Mouse (Mus musculus) myocyte (in vitro differentiated cells): ENCODE data around the gene Myom1. TPM values are rescaled to one million over a fixed set of nuclear protein-coding genes. Genes with fewer than 3 reads are reported as not detected.

Source experiments
- H3K27me3 ChIP-seq: one replicate; pipeline ENCODE4 v1.6.1; 2011; ENCODE audit not compliant: control insufficient read depth, insufficient read depth, insufficient read length
- H3K36me3 ChIP-seq: one replicate; pipeline ENCODE4 v1.6.1; 2011; ENCODE audit not compliant: control insufficient read depth, insufficient read depth
- H3K4me2 ChIP-seq: one replicate; pipeline ENCODE4 v1.6.1; 2011; ENCODE audit warnings: low read depth, control low read depth
- H3K4me3 ChIP-seq: one replicate; pipeline ENCODE4 v1.5.1; 2011; ENCODE audit warnings: mild to moderate bottlenecking, control low read depth, moderate library complexity
- H3K79me2 ChIP-seq: one replicate; pipeline ENCODE4 v1.6.1; 2011; ENCODE audit not compliant: control insufficient read depth, insufficient read depth
- H3ac ChIP-seq: one replicate; pipeline ENCODE4 v1.6.1; 2011; ENCODE audit not compliant: control insufficient read depth, insufficient read length
- CEBPB ChIP-seq: IDR thresholded peaks from 2 replicates; pipeline ENCODE4 v1.6.1; 2011; ENCODE audit warnings: mild to moderate bottlenecking, moderate library complexity; ENCODE audit not compliant: poor library complexity, insufficient read depth, severe bottlenecking
- E2F4 ChIP-seq: IDR thresholded peaks from one replicate; pipeline ENCODE4 v1.6.1; 2011; ENCODE audit warnings: mild to moderate bottlenecking, control low read depth, moderate library complexity; ENCODE audit not compliant: insufficient read depth
- MAX ChIP-seq: IDR thresholded peaks from one replicate; pipeline ENCODE4 v1.6.1; 2011; ENCODE audit warnings: low read depth, mild to moderate bottlenecking, control low read depth
- MYOD1 ChIP-seq, 3 experiments: IDR thresholded peaks; one replicate each; pipeline ENCODE4 v1.6.1; 2011; ENCODE audit warnings: control low read depth in 2 of 3, low read depth in 2 of 3, mild to moderate bottlenecking in 2 of 3, moderate library complexity in 1 of 3; ENCODE audit not compliant: insufficient read length in 2 of 3, control insufficient read depth in 1 of 3
- MYOG ChIP-seq, 3 experiments: IDR thresholded peaks; one replicate each; pipeline ENCODE4 v1.6.1; 2011; ENCODE audit warnings: control low read depth in 2 of 3, low read depth in 2 of 3, mild to moderate bottlenecking in 2 of 3; ENCODE audit not compliant: insufficient read length in 2 of 3, control insufficient read depth in 1 of 3, insufficient read depth in 1 of 3
- POLR2A ChIP-seq: IDR thresholded peaks from one replicate; pipeline ENCODE4 v1.6.1; 2011; ENCODE audit warnings: low read depth, mild to moderate bottlenecking, control low read depth, moderate library complexity; ENCODE audit not compliant: insufficient read length
- POLR2AphosphoS2 ChIP-seq: IDR thresholded peaks from one replicate; pipeline ENCODE4 v1.6.1; 2011; ENCODE audit warnings: low read depth, control low read depth; ENCODE audit not compliant: insufficient read length
- REST ChIP-seq: IDR thresholded peaks from one replicate; pipeline ENCODE4 v1.6.1; 2011; ENCODE audit warnings: mild to moderate bottlenecking, control low read depth, moderate library complexity; ENCODE audit not compliant: insufficient read depth, insufficient read length
- SRF ChIP-seq: IDR thresholded peaks from one replicate; pipeline ENCODE4 v1.6.1; 2011; ENCODE audit warnings: low read depth; ENCODE audit not compliant: control insufficient read depth, insufficient read length
- TCF12 ChIP-seq: IDR thresholded peaks from one replicate; pipeline ENCODE4 v1.6.1; 2011; ENCODE audit warnings: mild to moderate bottlenecking, control low read depth; ENCODE audit not compliant: poor library complexity, insufficient read depth, severe bottlenecking
- TCF3 ChIP-seq: IDR thresholded peaks from one replicate; pipeline ENCODE4 v1.6.1; 2011; ENCODE audit warnings: low read depth, control low read depth; ENCODE audit not compliant: insufficient read length
- USF1 ChIP-seq: IDR thresholded peaks from one replicate; pipeline ENCODE4 v1.6.1; 2011; ENCODE audit warnings: low read depth, mild to moderate bottlenecking, control low read depth, moderate library complexity
- polyA plus RNA-seq: library from polyadenylated mRNA; unstranded; fragments of >200 nt; fragmentation: generic; extraction: Trizol; gene quantifications from one replicate; pipeline ENCODE4 v1.2.1, GENCODE M21; 2012; ENCODE audit warnings: missing spikeins

Gene Myom1
- polyA plus RNA-seq, 1 experiment, result 52.7 TPM

- H3K4me2 ChIP-seq, result no peak overlapping the region
- TF ChIP-seq MYOD1 (IDR thresholded peaks at IDR 0.05; ENCODE audit: control insufficient read depth in 1 of 3, insufficient read length in 2 of 3, low read depth in 2 of 3), result peak in 2 of 3 experiments; percentile 29 to 62
- TF ChIP-seq TCF12, result no peak
- TF ChIP-seq E2F4, result no peak
- H3K4me3 ChIP-seq, result no peak overlapping the region
- no peaks in the 10 kb centered on the region for H3K27me3 ChIP-seq
- H3ac ChIP-seq, result no peak overlapping the region
- no peaks in the 10 kb centered on the region for H3K36me3 ChIP-seq
- no peaks in the 10 kb centered on the region for H3K79me2 ChIP-seq
These were observed 127.2 kb downstream of the Myom1 start for GRCm38 (mm10) chr17:71129489-71130261.

GRCm38 (mm10) chr17:71132221-71132620 is 129.8 kb downstream of the Myom1 start:
- no peak for TF ChIP-seq POLR2AphosphoS2
- TF ChIP-seq MYOD1 (IDR thresholded peaks at IDR 0.05; ENCODE audit: control insufficient read depth in 1 of 3, insufficient read length in 2 of 3, low read depth in 2 of 3), result no peak
- TF ChIP-seq USF1, result no peak
- no peak for TF ChIP-seq CEBPB
- TF ChIP-seq TCF3, result no peak
- TF ChIP-seq MAX, result no peak
- TF ChIP-seq E2F4, result no peak
- TF ChIP-seq SRF, result no peak
- no peak for TF ChIP-seq POLR2A
- no peak for TF ChIP-seq TCF12
- no peak for TF ChIP-seq MYOG (IDR thresholded peaks at IDR 0.05; ENCODE audit: control insufficient read depth in 1 of 3, insufficient read depth in 1 of 3, insufficient read length in 2 of 3, low read depth in 2 of 3)
- TF ChIP-seq REST, result no peak
- no peak overlapping the region for H3ac ChIP-seq
- no peaks in the 10 kb centered on the region for H3K36me3 ChIP-seq
- H3K27me3 ChIP-seq, result no peaks in the 10 kb centered on the region
- H3K4me3 ChIP-seq, result no peak overlapping the region
- H3K79me2 ChIP-seq, result no peaks in the 10 kb centered on the region
- H3K4me2 ChIP-seq, result no peak overlapping the region

- no peak overlapping the region for H3ac ChIP-seq
- no peaks in the 10 kb centered on the region for H3K79me2 ChIP-seq
- TF ChIP-seq MYOG (IDR thresholded peaks at IDR 0.05; ENCODE audit: control insufficient read depth in 1 of 3, insufficient read depth in 1 of 3, insufficient read length in 2 of 3, low read depth in 2 of 3) (no peak), TCF3 (no peak), REST (no peak), USF1 (no peak), CEBPB (no peak), POLR2A (no peak), MAX (no peak), TCF12 (no peak), SRF (no peak), MYOD1 (IDR thresholded peaks at IDR 0.05; ENCODE audit: control insufficient read depth in 1 of 3, insufficient read length in 2 of 3, low read depth in 2 of 3) (no peak)
These were observed 130.5 kb downstream of the Myom1 start for GRCm38 (mm10) chr17:71132856-71133439.

GRCm38 (mm10) chr17:71134441-71134955 is 132.1 kb downstream of the Myom1 start:
- no peak overlapping the region for H3K4me2 ChIP-seq
- no peaks in the 10 kb centered on the region for H3K79me2 ChIP-seq
- H3K4me3 ChIP-seq, result no peak overlapping the region
- no peak overlapping the region for H3ac ChIP-seq
- no peaks in the 10 kb centered on the region for H3K27me3 ChIP-seq
- H3K36me3 ChIP-seq, result no peaks in the 10 kb centered on the region
- TF ChIP-seq MYOG (IDR thresholded peaks at IDR 0.05; ENCODE audit: control insufficient read depth in 1 of 3, insufficient read depth in 1 of 3, insufficient read length in 2 of 3, low read depth in 2 of 3) (no peak), SRF (no peak), USF1 (no peak), MAX (no peak), POLR2A (no peak), POLR2AphosphoS2 (no peak), CEBPB (no peak), E2F4 (no peak), REST (no peak), TCF12 (no peak), MYOD1 (IDR thresholded peaks at IDR 0.05; ENCODE audit: control insufficient read depth in 1 of 3, insufficient read length in 2 of 3, low read depth in 2 of 3) (no peak), TCF3 (no peak)

More at GRCm38 (mm10) chr17:71132856-71133439, 130.5 kb downstream of the Myom1 start:
- Histone ChIP-seq H3K36me3 (no peaks in the 10 kb centered on the region), H3K4me3 (no peak overlapping the region), H3K4me2 (no peak overlapping the region), H3K27me3 (no peaks in the 10 kb centered on the region)

GRCm38 (mm10) chr17:71135108-71135507 is 132.7 kb downstream of the Myom1 start:
- TF ChIP-seq E2F4, result no peak
- no peak for TF ChIP-seq MYOG (IDR thresholded peaks at IDR 0.05; ENCODE audit: control insufficient read depth in 1 of 3, insufficient read depth in 1 of 3, insufficient read length in 2 of 3, low read depth in 2 of 3)
- TF ChIP-seq USF1, result no peak
- TF ChIP-seq POLR2A, result no peak
- no peak for TF ChIP-seq CEBPB
- TF ChIP-seq TCF12, result no peak
- no peak for TF ChIP-seq MAX
- TF ChIP-seq SRF, result no peak
- no peaks in the 10 kb centered on the region for H3K79me2 ChIP-seq
- no peak overlapping the region for H3ac ChIP-seq
- H3K4me2 ChIP-seq, result no peak overlapping the region
- no peaks in the 10 kb centered on the region for H3K27me3 ChIP-seq
- H3K36me3 ChIP-seq, result no peaks in the 10 kb centered on the region
- no peak overlapping the region for H3K4me3 ChIP-seq
